Mouse (Mus musculus): Measurements from ENCODE around the gene Myo1a. TPM values are rescaled to one million over a fixed set of nuclear protein-coding genes. Genes with fewer than 3 reads are reported as not detected.
A peak's percentile ranks its signal among the peaks of the same experiment; 100 is the strongest.
"Not testable (repeated sequence)": the region's sequence is repeated elsewhere in the genome, so short reads cannot be mapped to it uniquely, and the experiment has no call there.

Myo1a gene
- 0.27 and 0.28 TPM in 2 replicates for polyA plus RNA-seq (2015; fragmentation: Nextera tagmentation; extraction: Ambion mirVana)

DNA sequence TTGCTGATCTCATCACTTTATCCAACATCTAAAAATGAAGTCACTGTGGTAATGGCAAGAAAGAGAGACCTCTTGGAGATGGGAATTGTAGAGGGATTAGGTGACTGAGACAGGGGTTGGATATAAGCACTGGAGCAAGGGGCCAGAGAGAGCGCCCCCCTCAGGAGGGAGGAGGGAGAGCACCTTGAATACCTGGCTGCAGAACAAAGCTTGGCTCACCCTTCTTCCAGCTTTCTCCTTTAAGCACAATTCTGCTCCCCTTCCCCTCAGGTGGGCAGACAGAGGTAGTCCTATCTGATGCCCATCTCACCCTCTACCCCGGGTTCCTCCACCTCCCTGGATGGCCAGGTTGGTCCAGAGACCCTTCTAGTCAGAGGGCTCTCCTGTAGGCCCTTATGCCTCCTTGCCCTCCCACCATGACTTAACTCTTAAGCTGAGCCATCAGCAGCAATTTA, at the start of gene Myo1a:
Gene Myo1a (plus strand): TSS at position 405 of the 455 bp plus-strand sequence.
- Histone ChIP-seq H3K27ac (replicated peaks) (no peak within 1 kb of the TSS), H3K9ac (no peak within 1 kb of the TSS), H3K4me2 (no peak within 1 kb of the TSS), H3K27me3 (replicated peaks) (no peaks in the 10 kb centered on the region), H3K4me1 (peaks cover 19% of the 10 kb centered on the region), H3K9me3 (no peaks in the 10 kb centered on the region), H3K36me3 (peaks cover 4% of the 10 kb centered on the region), H3K4me3 (no peak within 1 kb of the TSS)
- no peak for ATAC-seq (ENCODE audit: extremely low read depth, insufficient number of reproducible peaks, low FRiP score, low TSS enrichment)
- WGBS, result 55% methylated on average over 2 of the region's 2 CpGs

DNA sequence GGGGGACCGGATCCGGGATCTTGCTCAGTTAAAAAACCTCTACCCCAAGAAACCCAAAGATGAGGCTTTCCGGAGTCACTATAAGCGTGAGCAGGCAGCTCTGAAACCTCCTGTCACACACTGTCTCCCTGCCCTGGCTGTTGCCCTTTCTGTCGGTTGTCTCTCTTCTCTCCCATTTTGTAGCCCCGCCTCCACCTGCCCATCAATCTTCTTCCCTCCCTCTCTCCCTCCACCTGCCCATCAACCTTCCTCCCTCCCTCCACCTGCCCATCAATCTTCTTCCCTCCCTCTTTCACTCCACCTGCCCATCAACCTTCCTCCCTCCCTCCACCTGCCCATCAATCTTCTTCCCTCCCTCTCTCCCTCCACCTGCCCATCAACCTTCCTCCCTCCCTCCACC, 47.4 kb upstream of the Myo1a start:
- H3K9me3 ChIP-seq; ATAC-seq (ENCODE audit: extremely low read depth, insufficient number of reproducible peaks, low FRiP score, low TSS enrichment); H3K9ac ChIP-seq; H3K4me3 ChIP-seq; H3K27ac ChIP-seq (replicated peaks); H3K27me3 ChIP-seq (replicated peaks); H3K4me2 ChIP-seq: not testable (repeated sequence)
- peaks cover 83% of the 10 kb centered on the region for H3K36me3 ChIP-seq
- WGBS, result 56% methylated on average over 6 of the region's 6 CpGs
- peaks cover 33% of the 10 kb centered on the region for H3K4me1 ChIP-seq

- H3K4me3 ChIP-seq, result no peak overlapping the region
- H3K4me2 ChIP-seq, result no peak overlapping the region
- H3K4me1 ChIP-seq, result peaks cover 33% of the 10 kb centered on the region
- no peaks in the 10 kb centered on the region for H3K9me3 ChIP-seq
- 26% methylated on average over 6 of the region's 6 CpGs for WGBS
- ATAC-seq (ENCODE audit: extremely low read depth, insufficient number of reproducible peaks, low FRiP score, low TSS enrichment), result no peak
- H3K36me3 ChIP-seq, result peaks cover 81% of the 10 kb centered on the region
- H3K27me3 ChIP-seq (replicated peaks), result no peaks in the 10 kb centered on the region
- 0 out of 2 replicates have a peak overlapping the region, but pooled peaks have one; percentile 19 for H3K9ac ChIP-seq
- no peak overlapping the region for H3K27ac ChIP-seq (replicated peaks)
Measured at GRCm38 (mm10) chr10:127658076-127658475, 46.9 kb upstream of the Myo1a start.

DNA sequence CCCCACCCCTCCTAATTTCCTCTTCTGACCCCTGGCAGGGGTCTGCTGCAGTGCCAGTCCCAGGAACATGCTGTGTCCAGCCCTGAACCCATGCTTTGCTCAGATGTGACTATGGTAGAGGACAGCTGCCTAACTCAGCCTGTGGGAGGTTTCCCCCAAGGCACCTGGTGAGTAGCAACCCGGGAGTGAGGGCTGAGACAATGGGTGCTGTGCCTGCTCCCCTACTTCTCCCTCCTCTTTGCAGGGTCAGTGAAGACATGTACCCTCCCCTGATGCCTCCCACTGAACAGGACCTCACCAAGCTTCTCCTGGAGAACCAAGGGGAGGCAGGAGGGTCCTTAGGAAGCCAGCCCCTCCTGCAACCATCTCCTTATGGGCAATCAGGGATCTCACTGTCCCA, 45.4 kb upstream of the Myo1a start:
- peaks cover under 1% of the 10 kb centered on the region; the same call in 1 of the 2 replicates for H3K27me3 ChIP-seq (replicated peaks)
- H3K4me3 ChIP-seq, result no peak overlapping the region
- 47% methylated on average over 1 of the region's 1 CpGs for WGBS
- H3K36me3 ChIP-seq, result peaks cover 81% of the 10 kb centered on the region
- H3K4me1 ChIP-seq, result peaks cover 46% of the 10 kb centered on the region
- ATAC-seq (ENCODE audit: extremely low read depth, insufficient number of reproducible peaks, low FRiP score, low TSS enrichment), result no peak
- H3K27ac ChIP-seq (replicated peaks), result no peak overlapping the region
- H3K9ac ChIP-seq, result no peak overlapping the region
- no peaks in the 10 kb centered on the region for H3K9me3 ChIP-seq
- no peak overlapping the region for H3K4me2 ChIP-seq

DNA sequence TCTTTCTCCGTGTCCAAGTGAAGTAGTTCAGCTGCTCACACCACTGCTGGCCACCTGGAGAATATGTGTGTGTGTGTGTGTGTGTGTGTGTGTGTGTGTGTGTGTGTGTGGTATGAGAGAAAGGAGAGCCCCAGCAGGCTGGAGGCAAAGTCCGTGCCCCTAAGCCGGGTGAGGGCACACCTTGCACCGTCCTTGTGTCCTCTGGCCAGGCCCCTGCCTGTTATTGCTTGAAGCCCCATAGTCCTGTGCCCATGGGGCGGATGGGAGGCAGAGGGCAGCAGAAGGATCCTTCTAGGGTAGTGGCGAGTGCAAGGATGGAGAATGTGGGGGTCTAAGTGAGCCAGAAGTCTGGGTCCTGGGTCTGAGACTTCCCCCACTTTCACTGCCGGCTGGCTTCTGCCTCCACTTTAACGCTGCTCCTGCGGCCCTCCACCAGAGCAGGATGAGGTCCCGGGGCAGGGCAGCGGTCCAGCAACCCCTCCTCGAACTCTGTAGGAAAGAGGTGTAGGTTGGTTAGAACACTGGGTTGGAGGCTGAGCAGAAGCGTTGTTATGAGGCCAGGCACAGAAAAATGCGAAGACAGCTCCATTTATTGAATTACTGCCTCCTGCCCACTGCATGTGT, 43.6 kb upstream of the Myo1a start:
- H3K9ac ChIP-seq, result peak overlapping the region; percentile 76
- H3K4me3 ChIP-seq, result peak overlapping the region; percentile 44
- WGBS, result 21% methylated on average over 14 of the region's 14 CpGs
- no peaks in the 10 kb centered on the region for H3K9me3 ChIP-seq
- ATAC-seq (ENCODE audit: extremely low read depth, insufficient number of reproducible peaks, low FRiP score, low TSS enrichment), result no peak
- H3K4me2 ChIP-seq, result peak overlapping the region; percentile 68
- H3K27ac ChIP-seq (replicated peaks), result peak overlapping the region; percentile 84
- peaks cover 58% of the 10 kb centered on the region for H3K4me1 ChIP-seq
- H3K27me3 ChIP-seq (replicated peaks), result peaks cover 6% of the 10 kb centered on the region
- H3K36me3 ChIP-seq, result peaks cover 66% of the 10 kb centered on the region

GRCm38 (mm10) chr10:127661915-127662663, 42.9 kb upstream of the Myo1a start:
- ATAC-seq (ENCODE audit: extremely low read depth, insufficient number of reproducible peaks, low FRiP score, low TSS enrichment), result 0 out of 2 replicates have a peak, but pooled peaks have one; percentile 5
- peaks cover 60% of the 10 kb centered on the region for H3K4me1 ChIP-seq
- peaks cover 61% of the 10 kb centered on the region for H3K36me3 ChIP-seq
- H3K9me3 ChIP-seq, result no peaks in the 10 kb centered on the region
- H3K4me3 ChIP-seq, result peak overlapping the region; percentile 44
- H3K9ac ChIP-seq, result peak overlapping the region; percentile 76
- peak overlapping the region; percentile 68 for H3K4me2 ChIP-seq
- H3K27ac ChIP-seq (replicated peaks), result peak overlapping the region; percentile 84
- peaks cover 6% of the 10 kb centered on the region for H3K27me3 ChIP-seq (replicated peaks)
- 2% methylated on average over 16 of the region's 16 CpGs for WGBS

GRCm38 (mm10) chr10:127662666-127663253, 42.2 kb upstream of the Myo1a start:
- peak overlapping the region; percentile 84 for H3K27ac ChIP-seq (replicated peaks)
- H3K4me3 ChIP-seq, result peak overlapping the region; percentile 44
- no peaks in the 10 kb centered on the region for H3K9me3 ChIP-seq
- H3K9ac ChIP-seq, result peak overlapping the region; percentile 54
- peaks cover 6% of the 10 kb centered on the region for H3K27me3 ChIP-seq (replicated peaks)
- peak overlapping the region; percentile 68 for H3K4me2 ChIP-seq
- H3K36me3 ChIP-seq, result peaks cover 56% of the 10 kb centered on the region
- no peak for ATAC-seq (ENCODE audit: extremely low read depth, insufficient number of reproducible peaks, low FRiP score, low TSS enrichment)
- peaks cover 66% of the 10 kb centered on the region for H3K4me1 ChIP-seq
- 32% methylated on average over 19 of the region's 19 CpGs for WGBS

GRCm38 (mm10) chr10:127663590-127663989, 41.4 kb upstream of the Myo1a start:
- Histone ChIP-seq H3K27me3 (replicated peaks) (peaks cover 6% of the 10 kb centered on the region), H3K36me3 (peaks cover 50% of the 10 kb centered on the region), H3K9ac (peak overlapping the region; percentile 90), H3K4me1 (peaks cover 69% of the 10 kb centered on the region), H3K4me3 (peak overlapping the region; percentile 73; the same call in 1 of the 2 replicates), H3K9me3 (no peaks in the 10 kb centered on the region), H3K4me2 (peak overlapping the region; percentile 78), H3K27ac (replicated peaks) (no peak overlapping the region)
- no peak for ATAC-seq (ENCODE audit: extremely low read depth, insufficient number of reproducible peaks, low FRiP score, low TSS enrichment)
- 29% methylated on average over 5 of the region's 5 CpGs for WGBS

GRCm38 (mm10) chr10:127664166-127664565, 40.8 kb upstream of the Myo1a start:
- Histone ChIP-seq H3K4me3 (peak overlapping the region; percentile 73), H3K4me1 (peaks cover 75% of the 10 kb centered on the region), H3K4me2 (peak overlapping the region; percentile 78), H3K36me3 (peaks cover 45% of the 10 kb centered on the region), H3K9me3 (no peaks in the 10 kb centered on the region), H3K9ac (peak overlapping the region; percentile 90), H3K27me3 (replicated peaks) (peaks cover 6% of the 10 kb centered on the region), H3K27ac (replicated peaks) (no peak overlapping the region)
- WGBS, result 52% methylated on average over 16 of the region's 16 CpGs
- no peak for ATAC-seq (ENCODE audit: extremely low read depth, insufficient number of reproducible peaks, low FRiP score, low TSS enrichment)

DNA sequence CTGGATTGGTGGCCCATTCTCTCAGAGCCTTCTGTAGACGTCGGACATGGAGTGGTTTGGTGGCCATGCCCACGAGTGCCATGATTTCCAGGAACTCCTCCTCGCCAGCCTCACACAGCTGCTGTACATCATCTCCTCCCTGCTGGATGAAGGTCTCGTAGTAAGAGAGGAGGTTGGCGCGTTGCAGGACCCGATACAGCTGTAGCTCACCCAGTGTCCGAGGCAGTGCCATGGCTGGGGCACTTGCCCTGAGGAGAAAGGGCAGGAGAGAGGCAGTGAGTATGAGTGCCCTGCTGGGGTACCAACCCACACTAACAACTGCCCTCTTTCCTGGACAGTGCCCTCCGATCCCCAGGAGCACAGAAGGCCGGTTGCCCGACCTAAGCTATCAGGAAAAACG, 40.1 kb upstream of the Myo1a start:
- peak overlapping the region; percentile 73 for H3K4me3 ChIP-seq
- H3K36me3 ChIP-seq, result peaks cover 38% of the 10 kb centered on the region
- H3K4me1 ChIP-seq, result peaks cover 82% of the 10 kb centered on the region
- no peaks in the 10 kb centered on the region for H3K9me3 ChIP-seq
- no peak for ATAC-seq (ENCODE audit: extremely low read depth, insufficient number of reproducible peaks, low FRiP score, low TSS enrichment)
- peak overlapping the region; percentile 78 for H3K4me2 ChIP-seq
- 38% methylated on average over 13 of the region's 13 CpGs for whole genome bisulfite sequencing
- H3K9ac ChIP-seq, result peak overlapping the region; percentile 90
- H3K27ac ChIP-seq (replicated peaks), result peak overlapping the region; percentile 99; the same call in 1 of the 2 replicates
- H3K27me3 ChIP-seq (replicated peaks), result peaks cover 6% of the 10 kb centered on the region
